In the genomic region with DNA sequence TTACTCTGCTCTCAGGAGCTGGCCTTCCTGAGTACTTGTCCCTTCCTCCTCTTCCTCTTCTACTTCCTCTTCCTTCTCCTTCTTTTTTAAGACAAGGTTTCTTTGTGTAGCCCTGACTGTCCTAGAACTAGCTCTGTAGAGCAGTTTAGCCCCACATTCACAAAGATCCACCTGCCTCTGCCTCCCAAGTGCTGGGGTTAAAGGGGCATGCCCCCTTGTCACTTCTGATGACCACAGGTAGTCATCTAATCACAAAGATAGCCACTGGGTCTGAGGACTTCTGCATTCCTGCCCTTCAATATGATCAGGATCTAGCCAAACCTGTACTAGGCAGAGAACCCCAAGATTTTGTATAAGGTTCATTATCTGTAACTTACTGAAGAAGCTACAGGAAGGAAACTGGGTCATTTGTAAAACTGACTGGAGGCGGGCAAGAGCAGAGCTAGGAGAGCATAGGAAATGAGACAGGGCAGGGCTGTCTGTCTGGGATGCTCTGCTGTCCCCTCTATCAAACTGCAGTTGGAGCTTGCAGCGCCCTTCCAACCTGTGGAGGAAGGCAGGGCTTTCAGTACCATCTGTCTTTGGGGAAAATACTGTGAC, we compare ENCODE assay signal across 22 mouse cellular contexts. TPM values are rescaled to one million over a fixed set of nuclear protein-coding genes. Genes with fewer than 3 reads are reported as not detected.
DNase-seq lines count a peak whose midpoint lies in the region; ATAC-seq and TF ChIP-seq lines count a peak whose summit lies in the region.
"Had no signal": no experiment of that assay in that cellular context is flagged by ENCODE, and none has a peak within 500 bp of the region (broad histone marks: within the 10 kb centered on the region; RNA-seq: fewer than 3 reads in every experiment).

No protein-coding gene starts in this region.

- H3K27ac ChIP-seq in gastrocnemius, adult 2 months = peak overlapping the region; percentile 31
- no peak overlapping the region for H3K27ac ChIP-seq in midbrain, embryonic 12.5 days (replicated peaks)
- H3K27ac ChIP-seq in midbrain, embryonic 11.5 days (ENCODE audit: low read depth, low read length) = no peak overlapping the region
- H3K27ac ChIP-seq in liver, postnatal 0 days (ENCODE audit: low read depth) = peak overlapping the region; percentile 88
- H3K27ac ChIP-seq: forebrain, embryonic 10.5 days; hindbrain, embryonic 12.5 days; kidney, postnatal 0 days; layer of hippocampus, adult 2 months; left cerebral cortex, adult 2 months; limb, embryonic 10.5 days; midbrain, embryonic 15.5 days; neural tube, embryonic 15.5 days had no signal

- no peak for TF ChIP-seq EP300 in liver, postnatal 0 days (IDR thresholded peaks at IDR 0.05; ENCODE audit: low read depth)

- H3K9ac ChIP-seq in midbrain, embryonic 12.5 days (replicated peaks) = 0 out of 2 replicates have a peak overlapping the region, but pooled peaks have one; percentile 11
- no peak overlapping the region for H3K9ac ChIP-seq in midbrain, embryonic 11.5 days (ENCODE audit: low read length)
- H3K9ac ChIP-seq in liver, postnatal 0 days (replicated peaks) = peak overlapping the region; percentile 1
- H3K9ac ChIP-seq: hindbrain, embryonic 12.5 days; midbrain, embryonic 15.5 days; neural tube, embryonic 15.5 days had no signal

- intact Hi-C loops in gastrocnemius, adult 2 months (cut with DNase I) = no loop called here
- intact Hi-C loops in left cerebral cortex, postnatal 14 days (cut with DNase I) = no loop called here

- DNase-seq in gastrocnemius, adult 2 months = no peak
- DNase-seq in gastrocnemius, postnatal 4 days (ENCODE audit: low spot score in 2 of 2) = no peak
- DNase-seq in midbrain, embryonic 11.5 days (ENCODE audit: low spot score, missing footprints) = no peak
- peak; percentile 48 for DNase-seq in liver
- DNase-seq in liver, postnatal 0 days = no peak
- DNase-seq in layer of hippocampus, adult 9-10 months (ENCODE audit: low spot score) = no peak
- DNase-seq in left cerebral cortex, postnatal 14 days (ENCODE audit: low spot score in 2 of 2) = no peak
- DNase-seq: adrenal gland, postnatal 36 days; cerebellum, adult 9-10 months; kidney, adult 18-20 months; lung, adult 18-20 months; lung, postnatal 4 days had no signal

- ATAC-seq in midbrain, embryonic 12.5 days (ENCODE audit: low FRiP score, low read depth) = no peak
- ATAC-seq in midbrain, embryonic 11.5 days (ENCODE audit: low FRiP score) = no peak
- no peak for ATAC-seq in liver, postnatal 0 days
- ATAC-seq: midbrain, embryonic 15.5 days had no signal

- TF ChIP-seq CTCF in gastrocnemius, adult 2 months (IDR thresholded peaks at IDR 0.05) = no peak
- TF ChIP-seq CTCF in liver, postnatal 0 days (IDR thresholded peaks at IDR 0.05; ENCODE audit: low read depth) = no peak

- H3K9me3 ChIP-seq in midbrain, embryonic 12.5 days = no peaks in the 10 kb centered on the region
- H3K9me3 ChIP-seq in midbrain, embryonic 11.5 days (ENCODE audit: control insufficient read depth, low read length) = no peaks in the 10 kb centered on the region
- no peaks in the 10 kb centered on the region for H3K9me3 ChIP-seq in liver, postnatal 0 days (ENCODE audit: low read length)
- H3K9me3 ChIP-seq: forebrain, embryonic 10.5 days; G1E; hindbrain, embryonic 12.5 days; limb, embryonic 10.5 days; midbrain, embryonic 15.5 days; neural tube, embryonic 15.5 days had no signal

- H3K4me3 ChIP-seq in gastrocnemius, adult 2 months = no peak overlapping the region
- no peak overlapping the region for H3K4me3 ChIP-seq in midbrain, embryonic 12.5 days
- H3K4me3 ChIP-seq in midbrain, embryonic 11.5 days (ENCODE audit: low read depth, low read length) = no peak overlapping the region
- H3K4me3 ChIP-seq in liver, postnatal 0 days (ENCODE audit: low read depth, low read length) = no peak overlapping the region
- H3K4me3 ChIP-seq: forebrain, embryonic 10.5 days; hindbrain, embryonic 12.5 days; layer of hippocampus, adult 2 months; left cerebral cortex, adult 2 months; limb, embryonic 10.5 days; midbrain, embryonic 15.5 days; neural tube, embryonic 15.5 days had no signal

- H3K27me3 ChIP-seq in midbrain, embryonic 12.5 days = peaks cover 4% of the 10 kb centered on the region; the same call in 1 of the 2 replicates
- no peaks in the 10 kb centered on the region for H3K27me3 ChIP-seq in midbrain, embryonic 11.5 days (ENCODE audit: control insufficient read depth, insufficient read depth, low read length)
- H3K27me3 ChIP-seq in liver, postnatal 0 days (ENCODE audit: insufficient read depth, low read length) = no peaks in the 10 kb centered on the region
- H3K27me3 ChIP-seq: hindbrain, embryonic 12.5 days; midbrain, embryonic 15.5 days; neural tube, embryonic 15.5 days had no signal

- 78% methylated on average over 2 of the region's 2 CpGs for whole genome bisulfite sequencing in midbrain, embryonic 12.5 days
- WGBS in midbrain, embryonic 11.5 days = 81% methylated on average over 2 of the region's 2 CpGs
- 34% methylated on average over 2 of the region's 2 CpGs for WGBS in liver, postnatal 0 days (ENCODE audit: insufficient replicate concordance)

- H3K36me3 ChIP-seq in midbrain, embryonic 12.5 days = no peaks in the 10 kb centered on the region
- H3K36me3 ChIP-seq in midbrain, embryonic 11.5 days (ENCODE audit: control insufficient read depth, insufficient read depth, low read length) = no peaks in the 10 kb centered on the region
- H3K36me3 ChIP-seq in liver, postnatal 0 days (replicated peaks; ENCODE audit: insufficient read depth, low read length) = no peaks in the 10 kb centered on the region
- H3K36me3 ChIP-seq: G1E; hindbrain, embryonic 12.5 days; midbrain, embryonic 15.5 days; neural tube, embryonic 15.5 days had no signal

- H3K4me2 ChIP-seq in midbrain, embryonic 12.5 days (replicated peaks) = no peak overlapping the region
- no peak overlapping the region for H3K4me2 ChIP-seq in midbrain, embryonic 11.5 days
- H3K4me2 ChIP-seq in liver, postnatal 0 days (ENCODE audit: low read depth, low read length) = 0 out of 2 replicates have a peak overlapping the region, but pooled peaks have one; percentile 15
- H3K4me2 ChIP-seq: hindbrain, embryonic 12.5 days; midbrain, embryonic 15.5 days; neural tube, embryonic 15.5 days had no signal

- H3K4me1 ChIP-seq in midbrain, embryonic 12.5 days = peaks cover 22% of the 10 kb centered on the region
- peaks cover 13% of the 10 kb centered on the region for H3K4me1 ChIP-seq in midbrain, embryonic 11.5 days (ENCODE audit: control insufficient read depth, insufficient read depth, low read length)
- peaks cover 67% of the 10 kb centered on the region for H3K4me1 ChIP-seq in liver, postnatal 0 days (ENCODE audit: insufficient read depth)

RNA-seq across cellular contexts. Expression of a gene that starts 2.1 kb away (rescaled TPM):
- total RNA-seq in gastrocnemius, adult 2 months (2021) = 10 to 100 TPM; 52.2 to 52.9 TPM
- total RNA-seq in gastrocnemius, postnatal 4 days (2021) = 10 to 100 TPM; 63.4 to 65.5 TPM
- 109 and 113 TPM in 2 replicates for polyA plus RNA-seq in midbrain, embryonic 12.5 days (2016; fragmentation: Nextera tagmentation; extraction: Ambion mirVana)
- 76.6 and 81.1 TPM in 2 replicates for polyA plus RNA-seq in midbrain, embryonic 11.5 days (2014; fragmentation: Nextera tagmentation; extraction: Ambion mirVana)
- polyA plus RNA-seq in liver, postnatal 0 days (2015; fragmentation: Nextera tagmentation; extraction: Ambion mirVana) = 27.8 and 33.8 TPM in 2 replicates
- 100 to 1,000 TPM; 230 to 231 TPM for total RNA-seq in left cerebral cortex, postnatal 14 days (2021)

RNA-seq across cellular contexts. Expression of a gene that starts 20.2 kb away (rescaled TPM):
- 10 to 100 TPM; 11.5 to 21.6 TPM for total RNA-seq in gastrocnemius, adult 2 months (2021)
- 10 to 100 TPM; 23.0 to 34.4 TPM for total RNA-seq in gastrocnemius, postnatal 4 days (2021)
- 29.3 and 30.2 TPM in 2 replicates for polyA plus RNA-seq in midbrain, embryonic 12.5 days (2016; fragmentation: Nextera tagmentation; extraction: Ambion mirVana)
- polyA plus RNA-seq in midbrain, embryonic 11.5 days (2014; fragmentation: Nextera tagmentation; extraction: Ambion mirVana) = 23.3 and 26.4 TPM in 2 replicates
- polyA plus RNA-seq in liver, postnatal 0 days (2015; fragmentation: Nextera tagmentation; extraction: Ambion mirVana) = 12.6 and 14.7 TPM in 2 replicates
- 10 to 100 TPM; 72.0 to 73.5 TPM for total RNA-seq in left cerebral cortex, postnatal 14 days (2021)

Comparison
In these comparisons a context has a peak if more than half of its experiments do, and no peak if none do; other contexts are left out.
1. H3K27ac ChIP-seq: peak in gastrocnemius, adult 2 months (single experiment) and liver, postnatal 0 days (single experiment); none in midbrain, embryonic 12.5 days (single experiment) and midbrain, embryonic 11.5 days (single experiment).